Mouse (Mus musculus) spleen, postnatal 10 days (tissue): ENCODE measurements around the gene Ldlr.
A peak's percentile ranks its signal among the peaks of the same experiment; 100 is the strongest.

ENCODE experiments used
- DNase-seq, 2 experiments: peaks; one replicate each; pipeline ENCODE4 v3.0.0; 2021 to 2022; ENCODE audit warnings: low spot score in 2 of 2

Gene Ldlr

GRCm38 (mm10) chr9:21725224-21726121, 2.2 kb downstream of the Ldlr start:
- DNase-seq = no peak

GRCm38 (mm10) chr9:21726218-21726975, 3.1 kb downstream of the Ldlr start:
- no peak for DNase-seq

- DNase-seq = no peak
These were observed 5.1 kb downstream of the Ldlr start for GRCm38 (mm10) chr9:21728261-21728832.

GRCm38 (mm10) chr9:21729264-21729663, 6.0 kb downstream of the Ldlr start:
- no peak for DNase-seq

GRCm38 (mm10) chr9:21732288-21732687, 9.0 kb downstream of the Ldlr start:
- DNase-seq = no peak

- no peak for DNase-seq
These were observed 10.2 kb downstream of the Ldlr start for GRCm38 (mm10) chr9:21733446-21733845.

GRCm38 (mm10) chr9:21733989-21734388, 10.7 kb downstream of the Ldlr start:
- DNase-seq = no peak

GRCm38 (mm10) chr9:21735126-21735525, 11.8 kb downstream of the Ldlr start:
- DNase-seq = no peak

- DNase-seq = no peak
These were observed 13.3 kb downstream of the Ldlr start for GRCm38 (mm10) chr9:21736580-21736979.

- no peak for DNase-seq
These were observed 13.9 kb downstream of the Ldlr start for GRCm38 (mm10) chr9:21737188-21737587.

GRCm38 (mm10) chr9:21738776-21739175, 15.5 kb downstream of the Ldlr start:
- no peak for DNase-seq

- DNase-seq = no peak
These were observed 17.1 kb downstream of the Ldlr start for GRCm38 (mm10) chr9:21740427-21740826.

- no peak for DNase-seq
These were observed 18.2 kb downstream of the Ldlr start for GRCm38 (mm10) chr9:21741514-21741913.

- no peak for DNase-seq
These were observed 24.0 kb downstream of the Ldlr start for GRCm38 (mm10) chr9:21747238-21747774.

- DNase-seq = peak in 1 of 2 experiments; percentile 58
These were observed 24.8 kb downstream of the Ldlr start for GRCm38 (mm10) chr9:21748033-21748432.

- no peak for DNase-seq
These were observed 25.2 kb downstream of the Ldlr start for GRCm38 (mm10) chr9:21748491-21748890.

- DNase-seq = no peak
These were observed 26.3 kb downstream of the Ldlr start for GRCm38 (mm10) chr9:21749382-21750118.

GRCm38 (mm10) chr9:21750370-21750769, 27.1 kb downstream of the Ldlr start:
- DNase-seq = no peak

GRCm38 (mm10) chr9:21751347-21751746, 28.1 kb downstream of the Ldlr start:
- DNase-seq = no peak

GRCm38 (mm10) chr9:21752252-21752792, 29.0 kb downstream of the Ldlr start:
- DNase-seq = no peak

GRCm38 (mm10) chr9:21754003-21754402, 30.7 kb downstream of the Ldlr start:
- DNase-seq = no peak
